Mouse (Mus musculus): ENCODE results near the gene Dennd4c. TPM values are rescaled to one million over a fixed set of nuclear protein-coding genes. Genes with fewer than 3 reads are reported as not detected.

Gene Dennd4c
- polyA plus RNA-seq, 1 experiment from 2014 or later, result 6.3 TPM

DNA sequence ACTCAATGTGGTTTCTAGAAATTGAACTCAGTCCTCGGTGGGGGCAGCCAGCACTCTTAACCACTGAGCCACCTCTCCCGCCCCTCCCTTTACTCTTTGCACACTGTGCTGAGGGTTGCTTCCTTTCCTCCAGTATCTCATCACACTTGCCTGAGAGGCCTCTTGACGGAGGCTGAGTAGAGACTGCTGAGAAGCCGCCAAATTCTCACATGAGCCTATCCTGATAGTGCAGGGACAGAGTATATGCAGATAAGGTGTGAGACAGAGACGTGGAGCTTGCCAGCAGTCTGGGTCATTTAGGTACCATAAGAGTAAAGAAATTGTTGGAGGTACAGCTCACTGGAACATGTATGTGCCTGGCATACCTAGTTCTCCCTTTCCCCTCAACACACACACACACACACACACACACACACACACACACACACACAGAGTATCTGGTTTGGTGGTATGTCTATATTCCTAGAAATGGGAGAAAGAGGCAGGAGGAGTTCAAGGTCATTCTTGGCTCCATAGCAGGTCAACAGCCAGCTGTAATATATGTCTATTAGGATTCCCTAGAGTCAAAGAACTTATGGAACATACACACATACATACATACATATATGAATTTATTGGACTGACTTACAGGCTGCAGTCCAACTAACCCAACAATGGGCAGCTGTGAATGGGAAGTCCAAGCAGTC, 8.9 kb upstream of the Dennd4c start:
- ATAC-seq (replicated peaks; ENCODE audit: insufficient number of reproducible peaks, low FRiP score, low TSS enrichment, low read depth) (no peak), DNase-seq (ENCODE audit: low spot score) (no peak)

DNA sequence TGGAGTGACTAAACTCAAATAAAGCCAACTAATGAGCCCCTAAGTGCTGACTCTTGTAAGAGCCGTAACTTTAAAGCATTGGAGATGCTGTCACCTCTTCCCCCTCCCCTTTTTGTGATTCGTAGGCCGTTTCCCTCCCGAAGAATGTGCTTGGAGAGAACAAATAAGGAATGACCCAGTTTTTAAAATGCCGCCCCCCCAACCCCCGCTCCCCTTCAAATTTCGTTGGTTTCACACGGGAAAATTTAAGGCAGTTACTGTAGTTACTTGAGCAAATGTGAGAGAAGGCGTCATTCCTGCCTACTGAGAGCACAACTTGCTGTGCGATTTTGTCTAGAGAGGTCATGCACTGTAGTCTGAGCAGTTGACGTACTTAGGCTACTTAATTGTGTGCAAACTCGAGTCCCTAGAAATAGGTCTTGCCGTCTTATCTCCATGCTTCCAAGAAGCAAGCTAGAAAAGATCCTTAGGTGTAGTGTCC, 1.0 kb downstream of the Dennd4c start:
- 1% methylated on average over 13 of the region's 13 CpGs for WGBS
- Histone ChIP-seq H3K4me2 (ENCODE audit: low read depth, low read length) (peak overlapping the region; percentile 84), H3K27ac (replicated peaks; ENCODE audit: low read depth, low read length) (no peak overlapping the region), H3K27me3 (ENCODE audit: control insufficient read depth, insufficient read depth, low read length) (no peaks in the 10 kb centered on the region), H3K36me3 (replicated peaks; ENCODE audit: control insufficient read depth, insufficient read depth, low read depth, low read length) (no peaks in the 10 kb centered on the region), H3K9me3 (replicated peaks; ENCODE audit: control insufficient read depth, low read length) (no peaks in the 10 kb centered on the region), H3K4me1 (ENCODE audit: control insufficient read depth, insufficient read depth, low read length) (no peaks in the 10 kb centered on the region), H3K9ac (replicated peaks; ENCODE audit: low read length) (peak overlapping the region; percentile 96), H3K4me3 (ENCODE audit: low read depth, low read length) (peak overlapping the region; percentile 99)
- ATAC-seq (replicated peaks; ENCODE audit: insufficient number of reproducible peaks, low FRiP score, low TSS enrichment, low read depth) (no peak), DNase-seq (ENCODE audit: low spot score) (peak; percentile 24)

More for the DNA sequence above, 8.9 kb upstream of the Dennd4c start:
- Histone ChIP-seq H3K4me3 (ENCODE audit: low read depth, low read length) (no peak overlapping the region), H3K9me3 (replicated peaks; ENCODE audit: control insufficient read depth, low read length) (no peaks in the 10 kb centered on the region), H3K9ac (replicated peaks; ENCODE audit: low read length) (no peak overlapping the region), H3K4me1 (ENCODE audit: control insufficient read depth, insufficient read depth, low read length) (no peaks in the 10 kb centered on the region), H3K27ac (replicated peaks; ENCODE audit: low read depth, low read length) (no peak overlapping the region), H3K36me3 (replicated peaks; ENCODE audit: control insufficient read depth, insufficient read depth, low read depth, low read length) (no peaks in the 10 kb centered on the region), H3K4me2 (ENCODE audit: low read depth, low read length) (no peak overlapping the region), H3K27me3 (ENCODE audit: control insufficient read depth, insufficient read depth, low read length) (no peaks in the 10 kb centered on the region)
- 82% methylated on average over 5 of the region's 5 CpGs for WGBS

DNA sequence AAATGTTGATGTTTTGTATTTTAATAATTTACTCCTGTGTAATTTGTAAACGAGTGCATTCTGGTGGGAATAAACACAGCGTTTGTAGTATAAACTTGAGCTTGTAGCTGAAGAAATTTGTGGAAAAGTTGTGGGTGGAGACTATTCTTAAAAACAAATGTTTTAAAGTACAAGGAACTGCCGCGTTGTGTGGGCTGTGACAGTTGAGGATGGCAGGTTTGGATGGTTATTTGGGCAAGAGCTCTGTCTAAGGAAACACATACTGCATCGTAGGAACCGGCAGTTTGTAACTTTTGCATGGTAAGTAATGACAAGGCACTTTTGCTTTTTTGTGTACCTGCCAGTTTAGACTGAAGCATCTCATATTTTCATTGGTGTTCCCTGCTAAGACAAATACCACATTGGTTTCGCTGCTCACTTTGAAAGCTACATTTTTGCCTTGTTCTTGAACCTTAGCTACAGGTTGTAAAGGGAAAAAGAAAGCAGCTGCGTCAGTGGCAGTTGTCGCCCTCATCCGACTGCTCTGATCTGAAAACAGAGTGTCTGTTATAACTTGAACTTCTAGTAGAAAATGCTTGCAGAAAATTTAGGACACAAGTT, 2.1 kb downstream of the Dennd4c start:
- H3K9me3 ChIP-seq (replicated peaks; ENCODE audit: control insufficient read depth, low read length), result no peaks in the 10 kb centered on the region
- H3K4me2 ChIP-seq (ENCODE audit: low read depth, low read length), result no peak overlapping the region
- H3K9ac ChIP-seq (replicated peaks; ENCODE audit: low read length), result no peak overlapping the region
- no peak overlapping the region for H3K4me3 ChIP-seq (ENCODE audit: low read depth, low read length)
- no peak overlapping the region for H3K27ac ChIP-seq (replicated peaks; ENCODE audit: low read depth, low read length)
- WGBS, result 85% methylated on average over 10 of the region's 10 CpGs
- no peaks in the 10 kb centered on the region for H3K4me1 ChIP-seq (ENCODE audit: control insufficient read depth, insufficient read depth, low read length)
- H3K36me3 ChIP-seq (replicated peaks; ENCODE audit: control insufficient read depth, insufficient read depth, low read depth, low read length), result no peaks in the 10 kb centered on the region
- ATAC-seq (replicated peaks; ENCODE audit: insufficient number of reproducible peaks, low FRiP score, low TSS enrichment, low read depth) (no peak), DNase-seq (ENCODE audit: low spot score) (no peak)
- H3K27me3 ChIP-seq (ENCODE audit: control insufficient read depth, insufficient read depth, low read length), result no peaks in the 10 kb centered on the region

DNA sequence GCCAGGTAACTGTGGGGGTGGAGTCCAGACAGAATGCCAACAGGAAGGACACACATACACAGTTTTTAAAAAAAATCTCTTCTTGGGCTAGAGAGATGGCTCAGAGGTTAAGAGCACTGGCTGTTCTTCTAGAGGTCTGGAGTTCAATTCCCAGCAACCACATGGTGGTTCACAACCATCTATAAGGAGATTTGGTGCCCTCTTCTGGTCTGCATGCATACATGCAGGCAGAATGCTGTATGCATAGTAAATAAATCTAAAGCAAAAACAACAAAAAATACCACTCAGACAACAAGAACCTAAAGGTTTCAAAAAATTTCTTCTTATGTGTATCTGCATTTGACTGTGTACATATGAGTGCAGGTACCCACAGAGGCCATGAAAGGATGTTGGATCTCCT, 16.0 kb downstream of the Dennd4c start:
- Histone ChIP-seq H3K27me3 (ENCODE audit: control insufficient read depth, insufficient read depth, low read length) (no peaks in the 10 kb centered on the region), H3K27ac (replicated peaks; ENCODE audit: low read depth, low read length) (no peak overlapping the region), H3K4me1 (ENCODE audit: control insufficient read depth, insufficient read depth, low read length) (no peaks in the 10 kb centered on the region), H3K9me3 (replicated peaks; ENCODE audit: control insufficient read depth, low read length) (no peaks in the 10 kb centered on the region), H3K9ac (replicated peaks; ENCODE audit: low read length) (no peak overlapping the region), H3K36me3 (replicated peaks; ENCODE audit: control insufficient read depth, insufficient read depth, low read depth, low read length) (no peaks in the 10 kb centered on the region), H3K4me2 (ENCODE audit: low read depth, low read length) (no peak overlapping the region), H3K4me3 (ENCODE audit: low read depth, low read length) (no peak overlapping the region)
- DNase-seq (ENCODE audit: low spot score), result no peak
- ATAC-seq (replicated peaks; ENCODE audit: insufficient number of reproducible peaks, low FRiP score, low TSS enrichment, low read depth), result no peak

DNA sequence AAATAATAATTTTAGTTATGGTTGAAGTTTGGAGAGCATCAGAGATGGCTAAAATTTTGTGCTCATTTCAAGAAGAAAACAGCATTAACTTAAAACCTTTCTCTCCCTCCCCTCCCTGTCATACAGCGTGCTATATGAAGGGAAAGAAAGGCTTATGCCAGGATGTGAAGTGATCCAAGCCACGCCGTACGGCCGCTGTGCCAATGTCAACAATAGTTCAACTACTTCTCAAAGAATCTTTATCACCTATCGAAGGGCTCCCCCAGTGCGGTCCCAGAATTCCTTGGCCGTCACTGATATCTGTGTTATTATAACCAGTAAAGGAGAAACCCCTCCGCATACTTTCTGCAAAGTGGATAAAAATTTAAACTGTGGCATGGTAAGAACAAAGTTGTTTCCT, 29.2 kb downstream of the Dennd4c start:
- Histone ChIP-seq H3K9me3 (replicated peaks; ENCODE audit: control insufficient read depth, low read length) (no peaks in the 10 kb centered on the region), H3K27me3 (ENCODE audit: control insufficient read depth, insufficient read depth, low read length) (no peaks in the 10 kb centered on the region), H3K9ac (replicated peaks; ENCODE audit: low read length) (no peak overlapping the region), H3K4me3 (ENCODE audit: low read depth, low read length) (no peak overlapping the region), H3K4me1 (ENCODE audit: control insufficient read depth, insufficient read depth, low read length) (no peaks in the 10 kb centered on the region), H3K27ac (replicated peaks; ENCODE audit: low read depth, low read length) (no peak overlapping the region), H3K36me3 (replicated peaks; ENCODE audit: control insufficient read depth, insufficient read depth, low read depth, low read length) (no peaks in the 10 kb centered on the region), H3K4me2 (ENCODE audit: low read depth, low read length) (no peak overlapping the region)
- ATAC-seq (replicated peaks; ENCODE audit: insufficient number of reproducible peaks, low FRiP score, low TSS enrichment, low read depth) (no peak), DNase-seq (ENCODE audit: low spot score) (no peak)
- WGBS, result 94% methylated on average over 9 of the region's 9 CpGs

DNA sequence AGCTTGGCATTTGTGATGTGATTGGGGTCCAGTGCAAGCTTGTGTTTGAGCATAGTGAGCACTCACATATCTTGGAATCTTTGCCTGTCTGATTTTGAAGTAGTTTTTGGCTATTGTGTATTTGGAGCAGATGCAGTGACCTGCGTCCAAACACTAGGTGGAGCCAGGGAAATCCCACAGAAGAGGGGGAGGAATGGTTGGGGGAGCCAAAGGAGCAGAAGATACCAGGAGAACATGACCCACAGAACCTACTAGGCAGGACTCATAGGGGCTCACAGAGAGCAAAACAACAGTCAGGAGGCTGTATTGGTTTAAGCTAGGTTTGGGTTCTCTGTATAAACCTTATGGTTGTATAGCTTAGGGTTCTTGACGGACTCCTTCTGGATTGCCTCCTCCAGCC, 62.2 kb downstream of the Dennd4c start:
- DNase-seq (ENCODE audit: low spot score) (peak; percentile 20), ATAC-seq (replicated peaks; ENCODE audit: insufficient number of reproducible peaks, low FRiP score, low TSS enrichment, low read depth) (no peak)
- Histone ChIP-seq H3K4me1 (ENCODE audit: control insufficient read depth, insufficient read depth, low read length) (no peaks in the 10 kb centered on the region), H3K36me3 (replicated peaks; ENCODE audit: control insufficient read depth, insufficient read depth, low read depth, low read length) (no peaks in the 10 kb centered on the region), H3K9me3 (replicated peaks; ENCODE audit: control insufficient read depth, low read length) (no peaks in the 10 kb centered on the region), H3K4me2 (ENCODE audit: low read depth, low read length) (no peak overlapping the region), H3K4me3 (ENCODE audit: low read depth, low read length) (no peak overlapping the region), H3K27me3 (ENCODE audit: control insufficient read depth, insufficient read depth, low read length) (no peaks in the 10 kb centered on the region), H3K27ac (replicated peaks; ENCODE audit: low read depth, low read length) (no peak overlapping the region), H3K9ac (replicated peaks; ENCODE audit: low read length) (no peak overlapping the region)
- 61% methylated on average over 2 of the region's 2 CpGs for WGBS

DNA sequence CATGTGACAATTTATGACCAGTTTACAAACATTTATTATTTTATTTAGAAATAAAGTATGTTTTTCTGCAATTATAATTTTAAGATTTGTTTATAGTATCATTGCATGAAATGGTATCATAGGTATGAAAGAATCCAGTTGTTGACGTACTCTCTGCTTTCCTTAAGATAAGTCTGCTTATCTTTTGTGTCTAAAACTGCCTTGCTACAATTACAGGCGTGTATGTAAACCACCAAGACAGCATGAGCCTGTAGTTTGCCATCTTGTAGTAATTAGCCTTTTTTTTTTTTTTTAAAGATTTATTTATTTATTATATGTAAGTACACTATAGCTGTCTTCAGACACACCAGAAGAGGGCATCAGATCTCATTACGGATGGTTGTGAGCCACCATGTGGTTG, 66.5 kb downstream of the Dennd4c start:
- WGBS, result 88% methylated on average over 2 of the region's 3 CpGs
- Histone ChIP-seq H3K27ac (replicated peaks; ENCODE audit: low read depth, low read length) (no peak overlapping the region), H3K4me3 (ENCODE audit: low read depth, low read length) (no peak overlapping the region), H3K27me3 (ENCODE audit: control insufficient read depth, insufficient read depth, low read length) (no peaks in the 10 kb centered on the region), H3K9ac (replicated peaks; ENCODE audit: low read length) (no peak overlapping the region), H3K4me1 (ENCODE audit: control insufficient read depth, insufficient read depth, low read length) (no peaks in the 10 kb centered on the region), H3K9me3 (replicated peaks; ENCODE audit: control insufficient read depth, low read length) (no peaks in the 10 kb centered on the region), H3K4me2 (ENCODE audit: low read depth, low read length) (no peak overlapping the region), H3K36me3 (replicated peaks; ENCODE audit: control insufficient read depth, insufficient read depth, low read depth, low read length) (no peaks in the 10 kb centered on the region)
- ATAC-seq (replicated peaks; ENCODE audit: insufficient number of reproducible peaks, low FRiP score, low TSS enrichment, low read depth) (no peak), DNase-seq (ENCODE audit: low spot score) (no peak)

DNA sequence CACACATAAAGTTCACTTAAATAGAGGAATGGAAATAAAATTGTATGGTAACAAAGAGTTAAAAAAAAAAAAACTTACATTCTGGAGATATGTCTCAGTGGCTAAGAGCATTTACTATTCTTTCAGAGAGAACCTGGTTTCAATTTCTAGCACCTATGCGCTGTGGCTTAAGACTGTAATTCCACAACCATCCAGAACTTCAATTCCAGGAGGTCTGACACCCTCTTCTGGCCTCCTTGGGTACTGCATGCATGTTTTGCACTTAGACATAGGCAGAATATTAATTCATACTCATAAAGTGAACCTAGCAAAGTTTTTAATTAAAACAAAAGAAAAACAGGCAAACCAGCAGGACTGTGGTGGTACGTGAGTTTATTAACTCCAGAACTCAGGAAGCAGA, 74.8 kb downstream of the Dennd4c start:
- 71% methylated on average over 2 of the region's 2 CpGs for WGBS
- Histone ChIP-seq H3K4me2 (ENCODE audit: low read depth, low read length) (no peak overlapping the region), H3K27ac (replicated peaks; ENCODE audit: low read depth, low read length) (no peak overlapping the region), H3K4me3 (ENCODE audit: low read depth, low read length) (no peak overlapping the region), H3K27me3 (ENCODE audit: control insufficient read depth, insufficient read depth, low read length) (no peaks in the 10 kb centered on the region), H3K9me3 (replicated peaks; ENCODE audit: control insufficient read depth, low read length) (no peaks in the 10 kb centered on the region), H3K4me1 (ENCODE audit: control insufficient read depth, insufficient read depth, low read length) (no peaks in the 10 kb centered on the region), H3K9ac (replicated peaks; ENCODE audit: low read length) (no peak overlapping the region), H3K36me3 (replicated peaks; ENCODE audit: control insufficient read depth, insufficient read depth, low read depth, low read length) (peaks cover 2% of the 10 kb centered on the region; the same call in 1 of the 2 replicates)
- peak; percentile 74 for DNase-seq (ENCODE audit: low spot score)
- ATAC-seq (replicated peaks; ENCODE audit: insufficient number of reproducible peaks, low FRiP score, low TSS enrichment, low read depth), result no peak
